Mouse (Mus musculus): Measurements from ENCODE around the gene Tmpo.
"Not testable (repeated sequence)": the region's sequence is repeated elsewhere in the genome, so short reads cannot be mapped to it uniquely, and the experiment has no call there.

Gene Tmpo

DNA sequence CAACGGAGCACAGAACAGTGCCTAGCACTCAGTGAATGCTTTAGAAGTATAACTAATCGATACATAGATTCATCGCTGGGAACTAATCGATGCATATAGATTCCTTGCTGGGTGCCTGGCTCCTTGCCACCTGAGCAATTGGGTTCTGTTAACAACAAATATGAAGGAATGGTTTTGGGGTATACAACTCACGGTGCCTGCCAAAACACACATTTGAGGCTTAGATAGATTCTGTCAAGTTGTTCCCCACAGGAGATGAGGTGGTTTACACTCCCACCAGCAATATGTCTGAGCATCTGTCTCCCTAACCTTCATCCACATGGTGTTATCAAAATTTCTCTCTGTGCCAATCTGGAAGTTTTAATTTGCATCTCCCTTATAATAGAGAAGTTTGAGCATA, 10.7 kb upstream of the Tmpo start:
- Histone ChIP-seq H3K27me3 (ENCODE audit: insufficient read depth, low read length) (no peaks in the 10 kb centered on the region), H3K4me3 (replicated peaks; ENCODE audit: low read length) (no peak overlapping the region), H3K9me3 (ENCODE audit: low read length) (no peaks in the 10 kb centered on the region), H3K4me1 (replicated peaks; ENCODE audit: low read depth, low read length) (peaks cover 44% of the 10 kb centered on the region), H3K36me3 (ENCODE audit: insufficient read depth, low read length) (no peaks in the 10 kb centered on the region)
- TF ChIP-seq NANOG (IDR thresholded peaks at IDR 0.05; ENCODE audit: borderline replicate concordance, low read length) (no peak), POU5F1 (IDR thresholded peaks at IDR 0.05; ENCODE audit: borderline replicate concordance, low read length) (no peak), CTCF (conservative IDR thresholded peaks at IDR 0.05; ENCODE audit: low read length) (no peak)

DNA sequence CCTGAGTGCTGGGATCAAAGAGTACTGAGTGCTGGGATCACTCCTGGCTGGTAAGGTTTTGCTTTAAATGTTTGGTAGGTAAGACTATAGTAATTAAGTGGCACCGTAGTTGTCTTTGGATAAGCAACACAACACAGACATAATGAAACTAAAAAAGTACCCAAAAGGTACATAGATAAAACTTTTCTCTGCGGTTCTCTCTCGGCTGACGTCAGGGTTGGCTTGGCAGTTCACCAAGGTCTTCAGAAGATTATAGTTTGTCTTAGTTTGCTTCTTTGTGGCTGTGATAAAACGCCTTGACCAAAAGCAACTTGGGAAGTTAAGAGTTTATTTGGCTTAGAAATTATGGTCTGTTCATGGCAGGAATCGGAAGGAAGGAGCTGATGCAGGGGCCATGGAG, 8.4 kb upstream of the Tmpo start:
- H3K27me3 ChIP-seq (ENCODE audit: insufficient read depth, low read length), result peaks cover 1% of the 10 kb centered on the region; the same call in 1 of the 2 replicates
- no peak overlapping the region for H3K4me3 ChIP-seq (replicated peaks; ENCODE audit: low read length)
- peaks cover 37% of the 10 kb centered on the region for H3K4me1 ChIP-seq (replicated peaks; ENCODE audit: low read depth, low read length)
- H3K36me3 ChIP-seq (ENCODE audit: insufficient read depth, low read length), result no peaks in the 10 kb centered on the region
- H3K9me3 ChIP-seq (ENCODE audit: low read length), result no peaks in the 10 kb centered on the region
- TF ChIP-seq CTCF (conservative IDR thresholded peaks at IDR 0.05; ENCODE audit: low read length) (no peak), POU5F1 (IDR thresholded peaks at IDR 0.05; ENCODE audit: borderline replicate concordance, low read length) (no peak), NANOG (IDR thresholded peaks at IDR 0.05; ENCODE audit: borderline replicate concordance, low read length) (no peak)

DNA sequence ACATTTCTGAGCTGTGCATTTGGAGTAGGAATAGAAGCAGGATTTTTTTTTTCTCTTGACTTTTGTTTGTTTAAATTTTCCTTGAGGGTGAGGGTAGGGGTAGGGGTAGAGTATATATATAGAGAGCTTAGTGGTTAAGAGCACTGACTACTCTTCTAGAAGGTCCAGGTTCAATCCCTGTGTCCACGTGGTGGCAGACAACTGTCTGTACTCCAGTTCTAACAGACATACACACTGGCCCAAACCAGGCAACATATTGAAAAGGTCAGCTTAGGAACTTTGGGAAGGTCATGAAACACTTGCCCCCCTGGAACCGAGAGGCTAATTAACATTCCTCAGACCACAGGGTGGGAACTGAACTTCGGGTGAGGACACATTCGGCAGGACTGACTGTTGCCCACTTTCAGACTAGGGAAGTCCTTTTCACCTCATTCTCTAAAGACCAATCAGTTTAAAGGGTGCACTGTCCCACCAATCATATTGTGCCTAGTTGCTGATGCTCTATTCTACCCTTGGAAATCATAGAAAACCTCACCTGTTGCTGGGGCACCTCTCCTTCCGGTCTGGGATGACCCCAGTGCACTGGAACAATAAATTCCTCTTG, 7.7 kb upstream of the Tmpo start:
- Histone ChIP-seq H3K4me3 (replicated peaks; ENCODE audit: low read length) (no peak overlapping the region), H3K27me3 (ENCODE audit: insufficient read depth, low read length) (peaks cover 5% of the 10 kb centered on the region; the same call in 1 of the 2 replicates), H3K36me3 (ENCODE audit: insufficient read depth, low read length) (no peaks in the 10 kb centered on the region), H3K9me3 (ENCODE audit: low read length) (no peaks in the 10 kb centered on the region), H3K4me1 (replicated peaks; ENCODE audit: low read depth, low read length) (peaks cover 32% of the 10 kb centered on the region)
- TF ChIP-seq NANOG (IDR thresholded peaks at IDR 0.05; ENCODE audit: borderline replicate concordance, low read length) (no peak), CTCF (conservative IDR thresholded peaks at IDR 0.05; ENCODE audit: low read length) (no peak), POU5F1 (IDR thresholded peaks at IDR 0.05; ENCODE audit: borderline replicate concordance, low read length) (no peak)

DNA sequence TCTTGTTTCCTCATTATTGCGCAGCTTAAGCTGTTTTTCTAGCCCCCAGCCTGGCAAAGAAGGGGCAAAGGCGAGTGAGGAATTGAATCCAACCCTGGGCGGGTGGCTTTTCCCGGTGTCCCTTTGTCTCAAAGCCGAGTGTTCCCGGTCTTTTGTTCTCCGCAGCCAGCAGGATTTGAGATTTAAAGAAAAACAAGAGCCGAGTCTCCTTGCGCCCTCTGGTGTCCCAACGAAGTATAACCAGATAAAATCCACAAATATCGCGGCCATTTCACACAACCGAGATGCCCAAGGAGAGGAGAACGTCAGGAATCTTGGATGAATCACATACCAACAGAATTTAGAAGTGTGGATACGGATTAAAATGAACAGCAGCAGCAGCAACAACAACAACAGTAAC, 6.8 kb upstream of the Tmpo start:
- peaks cover 41% of the 10 kb centered on the region for H3K4me1 ChIP-seq (replicated peaks; ENCODE audit: low read depth, low read length)
- H3K27me3 ChIP-seq (ENCODE audit: insufficient read depth, low read length), result peaks cover 9% of the 10 kb centered on the region; the same call in 1 of the 2 replicates
- no peaks in the 10 kb centered on the region for H3K36me3 ChIP-seq (ENCODE audit: insufficient read depth, low read length)
- H3K4me3 ChIP-seq (replicated peaks; ENCODE audit: low read length), result peak overlapping the region; percentile 35
- TF ChIP-seq POU5F1 (IDR thresholded peaks at IDR 0.05; ENCODE audit: borderline replicate concordance, low read length), result no peak
- peak; percentile 67 for TF ChIP-seq CTCF (conservative IDR thresholded peaks at IDR 0.05; ENCODE audit: low read length)
- TF ChIP-seq NANOG (IDR thresholded peaks at IDR 0.05; ENCODE audit: borderline replicate concordance, low read length), result no peak
- no peaks in the 10 kb centered on the region for H3K9me3 ChIP-seq (ENCODE audit: low read length)

DNA sequence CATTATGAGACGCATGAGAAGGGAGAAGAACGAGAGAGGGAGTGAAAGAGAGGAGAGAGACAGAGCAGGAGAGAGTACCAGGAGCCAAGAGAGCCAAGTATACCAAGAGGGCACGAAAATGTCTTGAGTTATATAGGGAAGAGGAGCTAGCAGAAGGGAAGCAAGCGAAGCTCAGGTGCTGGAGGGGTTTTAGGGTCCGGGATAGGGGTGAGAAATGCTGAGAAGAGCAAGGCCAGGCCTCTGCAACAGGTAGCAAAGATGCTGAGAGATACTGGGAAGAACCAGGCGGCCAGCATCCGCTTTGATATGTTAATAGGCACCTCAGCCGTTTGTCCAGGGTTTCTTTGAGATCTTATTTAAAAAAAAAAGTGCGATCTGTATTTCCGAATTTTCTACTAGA, 6.2 kb upstream of the Tmpo start:
- no peaks in the 10 kb centered on the region for H3K36me3 ChIP-seq (ENCODE audit: insufficient read depth, low read length)
- peak overlapping the region; percentile 35 for H3K4me3 ChIP-seq (replicated peaks; ENCODE audit: low read length)
- peaks cover 9% of the 10 kb centered on the region; the same call in 1 of the 2 replicates for H3K27me3 ChIP-seq (ENCODE audit: insufficient read depth, low read length)
- peaks cover 46% of the 10 kb centered on the region for H3K4me1 ChIP-seq (replicated peaks; ENCODE audit: low read depth, low read length)
- TF ChIP-seq CTCF (conservative IDR thresholded peaks at IDR 0.05; ENCODE audit: low read length) (no peak), POU5F1 (IDR thresholded peaks at IDR 0.05; ENCODE audit: borderline replicate concordance, low read length) (no peak), NANOG (IDR thresholded peaks at IDR 0.05; ENCODE audit: borderline replicate concordance, low read length) (no peak)
- H3K9me3 ChIP-seq (ENCODE audit: low read length), result no peaks in the 10 kb centered on the region

DNA sequence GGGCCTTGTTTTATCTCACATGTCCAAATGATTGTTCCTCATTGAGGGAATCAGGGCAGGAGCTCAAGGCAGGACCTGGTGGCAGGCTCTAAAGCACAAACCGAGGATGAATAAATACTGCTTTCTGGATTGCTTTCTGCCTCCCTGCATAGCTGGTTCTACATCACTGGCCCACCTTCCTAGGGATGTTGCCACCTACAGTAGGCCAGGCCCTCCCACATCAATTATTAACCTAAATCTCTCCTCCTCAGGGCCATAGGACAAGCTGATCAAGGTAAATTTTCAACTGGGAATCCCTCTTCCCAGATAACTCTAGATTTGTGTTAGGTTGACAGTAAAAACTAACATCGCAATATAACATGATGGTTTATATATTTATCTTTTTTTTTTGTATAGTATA, 4.6 kb upstream of the Tmpo start:
- TF ChIP-seq CTCF (conservative IDR thresholded peaks at IDR 0.05; ENCODE audit: low read length) (no peak), NANOG (IDR thresholded peaks at IDR 0.05; ENCODE audit: borderline replicate concordance, low read length) (no peak), POU5F1 (IDR thresholded peaks at IDR 0.05; ENCODE audit: borderline replicate concordance, low read length) (no peak)
- H3K9me3 ChIP-seq (ENCODE audit: low read length), result no peaks in the 10 kb centered on the region
- H3K4me1 ChIP-seq (replicated peaks; ENCODE audit: low read depth, low read length), result peaks cover 48% of the 10 kb centered on the region
- no peak overlapping the region for H3K4me3 ChIP-seq (replicated peaks; ENCODE audit: low read length)
- peaks cover 9% of the 10 kb centered on the region; the same call in 1 of the 2 replicates for H3K27me3 ChIP-seq (ENCODE audit: insufficient read depth, low read length)
- no peaks in the 10 kb centered on the region for H3K36me3 ChIP-seq (ENCODE audit: insufficient read depth, low read length)

DNA sequence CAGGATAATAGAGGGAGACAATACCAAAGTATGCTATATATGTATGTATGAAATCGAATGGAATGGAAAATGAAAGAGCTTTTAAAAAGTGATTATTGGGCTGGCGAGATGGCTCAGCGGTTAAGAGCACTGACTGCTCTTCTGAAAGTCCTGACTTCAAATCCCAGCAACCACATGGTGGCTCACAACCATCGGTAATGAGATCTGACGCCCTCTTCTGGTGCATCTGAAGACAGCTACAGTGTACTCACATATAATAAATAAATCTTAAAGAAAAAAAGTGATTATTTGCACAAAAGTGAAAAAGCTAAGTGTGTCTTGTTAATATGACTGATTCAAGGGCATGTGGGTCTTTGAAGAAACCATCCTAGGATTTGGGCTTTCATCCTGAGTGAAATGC, 3.8 kb upstream of the Tmpo start:
- TF ChIP-seq CTCF (conservative IDR thresholded peaks at IDR 0.05; ENCODE audit: low read length), result peak; percentile 14; the same call in 1 of the 2 replicates
- H3K27me3 ChIP-seq (ENCODE audit: insufficient read depth, low read length); H3K36me3 ChIP-seq (ENCODE audit: insufficient read depth, low read length); H3K4me3 ChIP-seq (replicated peaks; ENCODE audit: low read length); H3K9me3 ChIP-seq (ENCODE audit: low read length): not testable (repeated sequence)
- H3K4me1 ChIP-seq (replicated peaks; ENCODE audit: low read depth, low read length), result peaks cover 56% of the 10 kb centered on the region

DNA sequence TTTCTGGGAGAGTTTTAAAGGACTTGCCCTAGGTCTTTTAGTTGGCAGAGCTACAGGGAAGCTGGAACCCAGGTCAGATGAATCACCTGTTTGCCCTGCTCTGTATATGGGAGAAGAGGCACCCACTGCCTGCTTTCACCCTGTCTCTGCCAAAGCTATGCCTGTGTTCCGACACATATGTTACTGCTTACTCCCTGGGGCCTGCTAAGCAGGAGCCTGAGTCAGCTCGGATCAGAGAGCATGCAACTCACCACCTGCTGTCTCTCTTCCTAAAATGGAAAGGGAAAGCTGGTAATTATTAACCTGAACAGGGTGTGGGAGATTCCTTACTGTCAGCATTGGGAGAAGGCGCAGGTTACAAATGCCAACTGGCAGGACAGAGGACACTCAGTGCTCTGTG, 2.2 kb upstream of the Tmpo start:
- H3K9me3 ChIP-seq (ENCODE audit: low read length), result 0 out of 2 replicates have a peak, but pooled peaks cover 2% of the 10 kb centered on the region
- H3K27me3 ChIP-seq (ENCODE audit: insufficient read depth, low read length), result peaks cover 9% of the 10 kb centered on the region; the same call in 1 of the 2 replicates
- no peak overlapping the region for H3K4me3 ChIP-seq (replicated peaks; ENCODE audit: low read length)
- no peaks in the 10 kb centered on the region for H3K36me3 ChIP-seq (ENCODE audit: insufficient read depth, low read length)
- H3K4me1 ChIP-seq (replicated peaks; ENCODE audit: low read depth, low read length), result peaks cover 50% of the 10 kb centered on the region
- TF ChIP-seq NANOG (IDR thresholded peaks at IDR 0.05; ENCODE audit: borderline replicate concordance, low read length), result no peak
- no peak for TF ChIP-seq POU5F1 (IDR thresholded peaks at IDR 0.05; ENCODE audit: borderline replicate concordance, low read length)
- no peak for TF ChIP-seq CTCF (conservative IDR thresholded peaks at IDR 0.05; ENCODE audit: low read length)
